Mouse (Mus musculus) urinary bladder, postnatal 36 days (tissue): ENCODE measurements around the gene Cgref1.

Experiments
- DNase-seq, 2 experiments: peaks; one replicate each; pipeline ENCODE4 v3.0.0; 2022; ENCODE audit warnings: low spot score in 2 of 2, mixed read lengths in 1 of 2

Gene Cgref1

DNA sequence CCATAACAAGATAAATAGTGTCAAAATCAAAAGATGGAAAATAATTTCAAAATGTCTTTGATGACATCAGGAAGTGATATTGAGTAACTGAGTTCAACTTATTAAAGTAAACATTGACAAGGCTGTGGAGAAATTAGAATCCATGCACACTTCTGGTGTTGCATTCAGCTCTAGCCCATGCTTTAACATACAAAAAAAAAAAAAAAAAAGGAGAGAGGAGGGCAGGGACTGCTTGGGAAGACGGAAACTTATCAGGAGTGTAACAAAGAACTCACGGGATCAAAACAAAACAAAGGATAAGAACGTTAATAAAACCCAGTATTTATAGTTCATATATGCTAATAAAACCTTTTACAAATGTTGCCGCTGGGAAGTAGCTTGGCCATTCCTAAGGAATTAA, 59.2 kb downstream of the Cgref1 start:
- no peak for DNase-seq
